Mouse (Mus musculus): ENCODE measurements around the gene Arrdc3. TPM values are rescaled to one million over a fixed set of nuclear protein-coding genes. Genes with fewer than 3 reads are reported as not detected.
A peak's percentile ranks its signal among the peaks of the same experiment; 100 is the strongest.

Arrdc3 gene
- polyA plus RNA-seq, 1 experiment from 2014 or later, result 16.5 TPM

- WGBS (ENCODE audit: insufficient replicate concordance), result 62% methylated on average over 7 of the region's 7 CpGs
- Histone ChIP-seq H3K4me2 (no peak overlapping the region), H3K9ac (no peak overlapping the region), H3K4me3 (replicated peaks) (no peak overlapping the region), H3K4me1 (replicated peaks) (no peaks in the 10 kb centered on the region), H3K9me3 (replicated peaks) (no peaks in the 10 kb centered on the region), H3K27ac (replicated peaks) (no peak overlapping the region), H3K36me3 (replicated peaks) (no peaks in the 10 kb centered on the region), H3K27me3 (no peaks in the 10 kb centered on the region)
- ATAC-seq (ENCODE audit: insufficient read depth), result no peak
Observed at GRCm38 (mm10) chr13:80921593-80922327, 38.6 kb downstream of the Arrdc3 start.

GRCm38 (mm10) chr13:80928187-80928586 is 45.0 kb downstream of the Arrdc3 start:
- no peak overlapping the region; the same call in 1 of the 2 replicates for H3K4me2 ChIP-seq
- no peak overlapping the region for H3K27ac ChIP-seq (replicated peaks)

GRCm38 (mm10) chr13:80930030-80930429 is 46.8 kb downstream of the Arrdc3 start:
- Histone ChIP-seq H3K4me1 (replicated peaks) (peaks cover 8% of the 10 kb centered on the region; the same call in 1 of the 2 replicates), H3K27me3 (no peaks in the 10 kb centered on the region), H3K36me3 (replicated peaks) (no peaks in the 10 kb centered on the region), H3K9ac (no peak overlapping the region), H3K4me2 (no peak overlapping the region), H3K9me3 (replicated peaks) (no peaks in the 10 kb centered on the region), H3K27ac (replicated peaks) (no peak overlapping the region), H3K4me3 (replicated peaks) (no peak overlapping the region)
- no peak for ATAC-seq (ENCODE audit: insufficient read depth)
- 39% methylated on average over 4 of the region's 4 CpGs for WGBS (ENCODE audit: insufficient replicate concordance)

More at GRCm38 (mm10) chr13:80928187-80928586, 45.0 kb downstream of the Arrdc3 start:
- Histone ChIP-seq H3K4me1 (replicated peaks) (peaks cover 8% of the 10 kb centered on the region; the same call in 1 of the 2 replicates), H3K9me3 (replicated peaks) (no peaks in the 10 kb centered on the region), H3K36me3 (replicated peaks) (no peaks in the 10 kb centered on the region), H3K4me3 (replicated peaks) (no peak overlapping the region), H3K9ac (no peak overlapping the region), H3K27me3 (no peaks in the 10 kb centered on the region)
- ATAC-seq (ENCODE audit: insufficient read depth), result no peak
- 40% methylated on average over 7 of the region's 7 CpGs for WGBS (ENCODE audit: insufficient replicate concordance)

GRCm38 (mm10) chr13:80932816-80933402 is 49.7 kb downstream of the Arrdc3 start:
- 56% methylated on average over 5 of the region's 5 CpGs for WGBS (ENCODE audit: insufficient replicate concordance)
- Histone ChIP-seq H3K36me3 (replicated peaks) (no peaks in the 10 kb centered on the region), H3K27ac (replicated peaks) (no peak overlapping the region), H3K4me2 (no peak overlapping the region), H3K27me3 (no peaks in the 10 kb centered on the region), H3K9me3 (replicated peaks) (no peaks in the 10 kb centered on the region), H3K4me3 (replicated peaks) (no peak overlapping the region), H3K9ac (no peak overlapping the region), H3K4me1 (replicated peaks) (peaks cover 8% of the 10 kb centered on the region; the same call in 1 of the 2 replicates)
- ATAC-seq (ENCODE audit: insufficient read depth), result peak; percentile 22; the same call in 1 of the 2 replicates

- Histone ChIP-seq H3K4me2 (no peak overlapping the region), H3K27ac (replicated peaks) (no peak overlapping the region), H3K4me3 (replicated peaks) (no peak overlapping the region), H3K9ac (no peak overlapping the region), H3K27me3 (no peaks in the 10 kb centered on the region), H3K36me3 (replicated peaks) (no peaks in the 10 kb centered on the region), H3K4me1 (replicated peaks) (0 out of 2 replicates have a peak, but pooled peaks cover 3% of the 10 kb centered on the region), H3K9me3 (replicated peaks) (no peaks in the 10 kb centered on the region)
- ATAC-seq (ENCODE audit: insufficient read depth), result no peak
- WGBS (ENCODE audit: insufficient replicate concordance), result 50% methylated on average over 2 of the region's 2 CpGs
Observed at GRCm38 (mm10) chr13:80936426-80936825, 53.2 kb downstream of the Arrdc3 start.

DNA sequence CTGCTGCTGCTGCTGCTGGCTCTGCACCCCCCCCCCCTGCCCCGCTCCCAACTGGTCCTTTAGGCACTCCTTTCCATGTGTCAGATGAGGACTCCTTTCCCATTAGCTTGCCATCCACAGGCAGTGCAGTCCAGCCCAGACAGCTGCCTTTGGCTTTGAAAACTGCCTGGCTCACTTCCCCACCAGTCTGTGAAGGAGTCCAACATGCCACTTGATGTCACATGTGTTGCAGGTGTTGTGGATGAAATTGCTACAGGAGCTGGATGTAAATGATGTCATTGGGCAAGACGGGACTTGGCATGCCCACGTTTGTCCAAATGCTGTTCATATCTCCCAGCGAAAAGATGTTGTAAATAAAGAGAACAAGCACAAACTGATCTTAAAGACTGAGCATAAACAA is 56.0 kb downstream of the Arrdc3 start:
- no peak overlapping the region for H3K4me3 ChIP-seq (replicated peaks)
- no peak overlapping the region for H3K4me2 ChIP-seq
- no peaks in the 10 kb centered on the region for H3K9me3 ChIP-seq (replicated peaks)
- ATAC-seq (ENCODE audit: insufficient read depth), result no peak
- no peak overlapping the region for H3K27ac ChIP-seq (replicated peaks)
- H3K4me1 ChIP-seq (replicated peaks), result 0 out of 2 replicates have a peak, but pooled peaks cover 3% of the 10 kb centered on the region
- whole genome bisulfite sequencing (ENCODE audit: insufficient replicate concordance), result 64% methylated on average over 4 of the region's 4 CpGs
- no peak overlapping the region for H3K9ac ChIP-seq
- no peaks in the 10 kb centered on the region for H3K36me3 ChIP-seq (replicated peaks)
- no peaks in the 10 kb centered on the region for H3K27me3 ChIP-seq

DNA sequence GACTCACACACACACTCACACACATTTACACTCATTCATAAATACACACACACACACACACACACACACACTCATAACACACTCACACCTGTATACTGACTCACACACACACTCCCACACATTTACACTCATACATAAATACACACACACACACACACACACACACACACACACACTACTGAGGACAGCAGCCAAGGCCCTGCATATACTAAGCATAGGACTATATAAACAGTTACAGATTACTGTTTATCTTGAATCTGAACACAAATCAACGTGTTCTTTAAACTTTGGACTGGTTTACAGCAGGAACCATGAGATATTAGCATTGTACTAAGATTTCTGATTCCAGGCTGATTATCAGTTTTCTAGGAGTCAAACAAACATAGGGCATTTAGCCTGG is 56.7 kb downstream of the Arrdc3 start:
- ATAC-seq (ENCODE audit: insufficient read depth), result no peak

GRCm38 (mm10) chr13:80940421-80940820 is 57.2 kb downstream of the Arrdc3 start:
- Histone ChIP-seq H3K4me1 (replicated peaks) (0 out of 2 replicates have a peak, but pooled peaks cover 3% of the 10 kb centered on the region), H3K9me3 (replicated peaks) (no peaks in the 10 kb centered on the region), H3K27ac (replicated peaks) (no peak overlapping the region), H3K27me3 (no peaks in the 10 kb centered on the region), H3K4me3 (replicated peaks) (no peak overlapping the region), H3K4me2 (no peak overlapping the region), H3K9ac (no peak overlapping the region), H3K36me3 (replicated peaks) (no peaks in the 10 kb centered on the region)
- 68% methylated on average over 5 of the region's 5 CpGs for WGBS (ENCODE audit: insufficient replicate concordance)
- ATAC-seq (ENCODE audit: insufficient read depth), result no peak

More for the DNA sequence above, 56.7 kb downstream of the Arrdc3 start:
- 31% methylated on average over 1 of the region's 1 CpGs for WGBS (ENCODE audit: insufficient replicate concordance)
- Histone ChIP-seq H3K4me1 (replicated peaks) (0 out of 2 replicates have a peak, but pooled peaks cover 3% of the 10 kb centered on the region), H3K9ac (no peak overlapping the region), H3K36me3 (replicated peaks) (no peaks in the 10 kb centered on the region), H3K9me3 (replicated peaks) (no peaks in the 10 kb centered on the region), H3K4me3 (replicated peaks) (no peak overlapping the region), H3K27me3 (no peaks in the 10 kb centered on the region), H3K4me2 (no peak overlapping the region), H3K27ac (replicated peaks) (no peak overlapping the region)

DNA sequence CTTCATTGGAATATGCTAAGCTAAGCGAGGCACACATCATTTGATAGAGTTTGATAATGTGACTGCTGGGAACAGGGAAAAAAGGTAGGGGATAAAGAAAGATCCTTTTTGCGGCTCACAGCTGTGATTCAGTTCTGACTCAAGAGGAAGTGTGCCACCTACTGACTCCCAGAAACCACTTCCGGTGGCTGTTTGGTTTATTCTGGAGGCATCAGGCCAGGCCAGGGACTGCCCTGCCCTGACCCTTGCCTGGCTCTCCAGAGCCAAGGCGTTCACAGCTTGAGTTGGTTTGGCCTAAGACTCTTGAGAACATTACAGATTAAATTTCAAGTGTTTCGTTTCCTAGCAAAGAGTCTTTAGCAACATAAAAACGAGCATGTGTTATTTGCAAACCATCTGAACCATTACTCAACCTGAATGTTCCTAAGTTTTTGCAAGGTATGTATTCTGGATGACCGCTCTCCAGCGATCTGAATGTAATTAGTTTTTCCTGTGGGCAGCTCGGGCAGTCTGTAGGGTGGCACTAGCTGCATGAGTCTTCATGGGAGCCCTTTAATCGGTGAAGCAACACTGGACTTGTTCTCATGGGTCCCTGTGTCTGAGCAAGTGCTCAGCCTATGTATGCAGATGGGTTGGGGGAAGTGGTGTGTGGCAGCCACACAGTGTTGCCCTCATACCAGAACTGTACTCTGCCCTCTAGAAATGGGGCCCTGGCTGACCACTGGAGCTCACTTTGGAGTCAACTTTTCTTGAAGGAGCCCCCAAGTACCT is 57.9 kb downstream of the Arrdc3 start:
- no peak overlapping the region for H3K27ac ChIP-seq (replicated peaks)

DNA sequence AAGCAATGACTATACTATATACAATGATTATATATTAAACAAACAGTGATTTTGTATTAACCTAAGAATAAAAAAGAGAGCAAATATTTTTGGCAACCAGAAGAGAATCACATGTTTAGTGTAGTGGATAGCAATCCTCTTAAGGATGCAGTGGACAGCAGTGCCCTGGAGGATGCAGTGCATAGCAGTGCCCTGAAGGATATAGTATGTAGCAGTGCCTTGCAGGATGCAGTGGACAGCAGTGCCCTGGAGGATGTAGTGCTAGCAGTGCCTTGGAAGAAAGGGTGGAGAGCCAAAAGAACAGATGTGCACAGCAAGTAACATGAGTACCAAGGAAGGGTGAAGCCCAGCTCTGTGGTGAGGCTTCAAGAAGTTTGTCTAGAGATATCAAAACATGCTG is 61.3 kb downstream of the Arrdc3 start:
- Histone ChIP-seq H3K4me3 (replicated peaks) (no peak overlapping the region), H3K4me1 (replicated peaks) (0 out of 2 replicates have a peak, but pooled peaks cover 3% of the 10 kb centered on the region), H3K9ac (no peak overlapping the region), H3K27ac (replicated peaks) (no peak overlapping the region), H3K4me2 (no peak overlapping the region), H3K9me3 (replicated peaks) (no peaks in the 10 kb centered on the region), H3K27me3 (no peaks in the 10 kb centered on the region), H3K36me3 (replicated peaks) (no peaks in the 10 kb centered on the region)
- no peak for ATAC-seq (ENCODE audit: insufficient read depth)

More for the DNA sequence above, 57.9 kb downstream of the Arrdc3 start:
- H3K4me2 ChIP-seq, result no peak overlapping the region
- H3K4me1 ChIP-seq (replicated peaks), result 0 out of 2 replicates have a peak, but pooled peaks cover 3% of the 10 kb centered on the region
- peak; percentile 49 for ATAC-seq (ENCODE audit: insufficient read depth)
- no peaks in the 10 kb centered on the region for H3K27me3 ChIP-seq
- no peak overlapping the region for H3K4me3 ChIP-seq (replicated peaks)
- no peaks in the 10 kb centered on the region for H3K9me3 ChIP-seq (replicated peaks)
- WGBS (ENCODE audit: insufficient replicate concordance), result 34% methylated on average over 10 of the region's 10 CpGs
- H3K36me3 ChIP-seq (replicated peaks), result no peaks in the 10 kb centered on the region
- H3K9ac ChIP-seq, result no peak overlapping the region

Data from liver, embryonic 15.5 days (tissue).